Mouse (Mus musculus): Measurements from ENCODE around the gene Pdgfb. TPM values are rescaled to one million over a fixed set of nuclear protein-coding genes. Genes with fewer than 3 reads are reported as not detected.

Pdgfb gene
- polyA plus RNA-seq, 1 experiment: 1.6 TPM

DNA sequence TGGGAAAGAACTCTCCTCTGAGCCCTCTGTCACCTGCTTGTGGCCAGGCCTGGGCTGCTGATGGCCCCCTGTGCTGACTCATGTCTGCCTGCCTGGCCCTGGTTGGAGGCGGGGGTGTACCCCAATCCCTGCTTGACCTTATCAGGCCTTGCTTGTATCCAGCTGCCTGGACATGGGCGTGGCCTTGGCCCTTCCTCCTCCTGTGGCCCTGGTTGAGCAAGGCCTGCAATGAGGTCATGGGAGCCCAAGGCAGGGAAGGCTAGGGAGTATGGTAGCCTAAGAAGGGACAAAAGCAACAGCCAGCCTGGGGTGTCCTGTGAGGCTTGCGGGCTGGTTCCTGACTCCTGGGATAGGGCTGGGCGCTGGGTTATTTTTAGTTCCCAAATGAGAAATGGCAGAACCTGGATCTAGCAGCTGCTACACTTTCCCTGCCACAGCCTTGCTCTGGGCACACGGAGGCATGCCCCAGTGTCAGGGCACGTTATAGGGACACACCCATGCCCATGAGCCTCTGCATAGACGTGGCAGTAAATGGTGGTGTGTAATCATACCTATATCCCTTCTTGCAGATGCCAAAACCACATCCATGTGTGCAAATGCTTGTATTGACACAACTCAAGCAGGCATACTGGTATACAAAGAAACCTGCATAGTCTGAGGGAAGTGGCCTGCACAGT, 39.4 kb upstream of the Pdgfb start:
- Histone ChIP-seq H3K36me3 (ENCODE audit: control insufficient read depth, insufficient read depth, low read length) (no peaks in the 10 kb centered on the region), H3K27me3 (ENCODE audit: control insufficient read depth, insufficient read depth, low read length) (no peaks in the 10 kb centered on the region), H3K4me3 (ENCODE audit: control insufficient read depth, low read depth, low read length) (no peak overlapping the region), H3K4me1 (ENCODE audit: control insufficient read depth, insufficient read depth, low read length) (no peaks in the 10 kb centered on the region; the same call in 1 of the 2 replicates), H3K27ac (ENCODE audit: control insufficient read depth, insufficient read depth, low read depth, low read length) (no peak overlapping the region)
- TF ChIP-seq POLR2A (IDR thresholded peaks at IDR 0.05; ENCODE audit: control insufficient read depth, low read depth, low read length): no peak
- TF ChIP-seq CTCF (IDR thresholded peaks at IDR 0.05; ENCODE audit: control insufficient read depth, insufficient read depth, insufficient replicate concordance, low read depth, low read length): no peak

DNA sequence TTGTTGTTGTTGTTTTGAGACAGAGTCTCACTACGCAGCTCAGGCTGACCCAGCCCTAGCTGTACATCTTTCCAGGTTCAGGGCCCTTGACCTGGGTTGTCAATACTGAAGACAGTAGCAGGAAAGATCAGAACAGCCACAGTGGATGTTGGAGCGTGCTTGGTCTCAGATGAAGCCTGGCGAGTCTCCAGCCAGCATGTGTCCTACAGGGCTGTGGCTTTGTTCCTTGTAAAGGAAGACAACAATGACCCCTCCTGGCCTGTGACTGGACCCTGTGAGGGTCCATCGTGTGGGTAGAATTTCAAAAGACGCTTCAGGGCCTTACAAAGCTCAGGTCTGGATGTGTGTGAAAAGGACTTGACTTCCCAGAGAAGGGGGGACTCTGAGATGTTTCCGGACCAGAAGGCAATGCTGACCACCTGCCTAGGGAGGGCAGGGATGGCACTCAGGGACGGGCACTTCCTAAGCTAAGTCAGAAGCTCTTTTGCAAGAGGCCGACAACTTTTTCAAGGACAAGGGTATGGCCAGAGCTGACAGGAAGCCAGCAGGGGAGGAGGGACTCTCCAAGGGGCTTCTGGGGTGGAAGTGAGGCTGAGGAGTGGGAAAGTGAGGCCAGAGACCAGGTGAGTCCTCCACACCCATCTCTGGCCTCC, 38.7 kb upstream of the Pdgfb start:
- no peak overlapping the region for H3K27ac ChIP-seq (ENCODE audit: control insufficient read depth, insufficient read depth, low read depth, low read length)

DNA sequence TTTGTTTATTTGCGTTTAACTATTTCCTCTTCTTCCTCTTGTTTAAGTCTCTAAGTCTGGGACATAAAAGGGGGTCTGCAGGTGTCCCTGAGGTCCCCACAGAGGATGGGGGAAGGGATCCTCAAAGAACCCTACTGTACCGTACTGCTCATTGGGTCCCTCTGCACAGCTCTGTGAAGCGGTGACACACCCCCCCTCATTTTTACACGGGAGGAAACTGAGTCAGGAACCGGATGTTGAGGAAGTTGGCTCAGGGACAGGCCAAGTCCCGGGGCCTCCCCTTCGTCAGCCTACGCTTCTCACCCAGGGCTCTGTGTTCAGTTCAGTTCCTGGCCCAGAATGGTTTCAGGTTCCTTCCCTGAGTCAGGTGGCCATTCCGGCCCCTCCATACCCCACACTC, 37.0 kb upstream of the Pdgfb start:
- Histone ChIP-seq H3K27ac (ENCODE audit: control insufficient read depth, insufficient read depth, low read depth, low read length) (no peak overlapping the region), H3K27me3 (ENCODE audit: control insufficient read depth, insufficient read depth, low read length) (no peaks in the 10 kb centered on the region), H3K4me3 (ENCODE audit: control insufficient read depth, low read depth, low read length) (no peak overlapping the region), H3K4me1 (ENCODE audit: control insufficient read depth, insufficient read depth, low read length) (no peaks in the 10 kb centered on the region; the same call in 1 of the 2 replicates), H3K36me3 (ENCODE audit: control insufficient read depth, insufficient read depth, low read length) (no peaks in the 10 kb centered on the region)
- TF ChIP-seq POLR2A (IDR thresholded peaks at IDR 0.05; ENCODE audit: control insufficient read depth, low read depth, low read length) (no peak), CTCF (IDR thresholded peaks at IDR 0.05; ENCODE audit: control insufficient read depth, insufficient read depth, insufficient replicate concordance, low read depth, low read length) (no peak)

More for the DNA sequence above, 38.7 kb upstream of the Pdgfb start:
- H3K4me1 ChIP-seq (ENCODE audit: control insufficient read depth, insufficient read depth, low read length): no peaks in the 10 kb centered on the region; the same call in 1 of the 2 replicates
- TF ChIP-seq CTCF (IDR thresholded peaks at IDR 0.05; ENCODE audit: control insufficient read depth, insufficient read depth, insufficient replicate concordance, low read depth, low read length) (no peak), POLR2A (IDR thresholded peaks at IDR 0.05; ENCODE audit: control insufficient read depth, low read depth, low read length) (no peak)
- no peak overlapping the region for H3K4me3 ChIP-seq (ENCODE audit: control insufficient read depth, low read depth, low read length)
- no peaks in the 10 kb centered on the region for H3K36me3 ChIP-seq (ENCODE audit: control insufficient read depth, insufficient read depth, low read length)
- H3K27me3 ChIP-seq (ENCODE audit: control insufficient read depth, insufficient read depth, low read length): no peaks in the 10 kb centered on the region

DNA sequence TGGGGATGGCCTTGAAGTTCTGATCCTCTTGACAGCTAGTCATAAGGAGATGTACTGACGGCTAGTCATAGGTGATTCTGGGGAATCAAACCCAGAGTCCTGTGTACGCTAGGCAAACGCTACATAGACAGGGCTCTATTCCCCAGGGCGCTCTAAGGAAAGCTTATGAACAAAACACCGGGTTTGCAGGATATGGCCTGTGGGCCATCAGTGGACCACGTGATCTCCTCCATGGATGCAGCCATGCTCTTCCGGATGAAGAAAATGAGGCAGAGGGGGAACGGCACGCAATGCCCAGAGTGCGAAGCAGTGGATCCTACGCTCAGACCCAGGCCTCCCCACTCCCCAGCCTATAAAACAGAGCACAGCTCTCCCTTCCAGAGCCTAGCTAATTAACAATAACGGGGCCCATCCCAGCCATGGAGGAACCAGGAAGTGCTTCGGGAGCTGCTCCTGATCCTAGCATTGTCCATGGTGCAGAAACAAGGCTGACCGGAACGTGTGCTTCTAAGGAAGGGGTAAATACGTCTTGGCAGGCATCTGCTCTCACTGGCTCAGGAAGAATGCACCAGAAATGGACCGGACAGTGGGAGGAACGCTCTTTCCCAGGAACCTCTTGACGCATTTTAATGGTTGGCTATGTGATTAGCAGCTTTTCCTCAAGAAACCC, 36.5 kb upstream of the Pdgfb start:
- no peaks in the 10 kb centered on the region for H3K27me3 ChIP-seq (ENCODE audit: control insufficient read depth, insufficient read depth, low read length)
- no peak overlapping the region for H3K27ac ChIP-seq (ENCODE audit: control insufficient read depth, insufficient read depth, low read depth, low read length)
- H3K4me1 ChIP-seq (ENCODE audit: control insufficient read depth, insufficient read depth, low read length): no peaks in the 10 kb centered on the region; the same call in 1 of the 2 replicates
- no peak overlapping the region for H3K4me3 ChIP-seq (ENCODE audit: control insufficient read depth, low read depth, low read length)
- H3K36me3 ChIP-seq (ENCODE audit: control insufficient read depth, insufficient read depth, low read length): no peaks in the 10 kb centered on the region
- TF ChIP-seq CTCF (IDR thresholded peaks at IDR 0.05; ENCODE audit: control insufficient read depth, insufficient read depth, insufficient replicate concordance, low read depth, low read length) (no peak), POLR2A (IDR thresholded peaks at IDR 0.05; ENCODE audit: control insufficient read depth, low read depth, low read length) (no peak)

DNA sequence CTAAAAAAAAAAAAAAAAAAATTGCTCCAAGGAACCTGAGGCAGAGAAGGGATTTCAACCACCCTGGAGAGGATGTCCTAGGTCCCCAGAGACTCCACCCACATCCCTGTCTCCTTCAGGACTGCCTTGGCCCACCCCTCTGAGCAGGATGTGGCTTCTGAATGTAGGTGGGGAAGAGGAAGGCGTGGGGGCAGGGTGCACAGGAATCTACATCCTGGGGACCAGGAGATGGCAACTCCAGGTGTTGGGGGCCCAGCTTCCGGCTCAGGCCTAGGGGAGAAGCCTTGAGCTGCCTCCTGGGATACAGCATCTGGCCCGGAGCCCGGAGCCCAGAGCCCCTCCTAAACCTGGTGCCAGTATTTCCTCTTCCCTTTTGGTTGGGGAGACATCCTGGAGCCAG, 35.3 kb upstream of the Pdgfb start:
- Histone ChIP-seq H3K4me1 (ENCODE audit: control insufficient read depth, insufficient read depth, low read length) (no peaks in the 10 kb centered on the region; the same call in 1 of the 2 replicates), H3K27ac (ENCODE audit: control insufficient read depth, insufficient read depth, low read depth, low read length) (no peak overlapping the region), H3K36me3 (ENCODE audit: control insufficient read depth, insufficient read depth, low read length) (no peaks in the 10 kb centered on the region), H3K4me3 (ENCODE audit: control insufficient read depth, low read depth, low read length) (no peak overlapping the region), H3K27me3 (ENCODE audit: control insufficient read depth, insufficient read depth, low read length) (no peaks in the 10 kb centered on the region)
- TF ChIP-seq POLR2A (IDR thresholded peaks at IDR 0.05; ENCODE audit: control insufficient read depth, low read depth, low read length) (no peak), CTCF (IDR thresholded peaks at IDR 0.05; ENCODE audit: control insufficient read depth, insufficient read depth, insufficient replicate concordance, low read depth, low read length) (no peak)

DNA sequence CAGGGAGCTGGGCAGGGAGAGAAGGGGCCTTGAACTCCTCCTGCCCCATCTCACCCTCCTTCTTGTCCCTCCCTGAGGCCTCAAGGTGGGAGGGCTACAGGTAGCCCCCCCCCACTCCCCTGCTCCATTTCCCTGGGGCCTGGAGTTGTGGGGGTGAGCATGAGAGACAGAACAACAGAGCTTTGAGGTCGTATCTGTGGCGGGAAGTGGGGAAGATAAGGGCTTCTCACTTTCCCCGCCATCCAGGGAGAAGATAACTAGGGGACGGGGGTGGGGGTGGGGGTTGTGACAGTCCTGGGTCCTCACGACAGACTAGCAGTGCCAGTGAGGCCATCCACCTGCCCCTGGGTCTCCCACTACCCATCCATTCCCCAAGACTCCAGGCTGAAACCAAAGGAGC, 33.2 kb upstream of the Pdgfb start:
- Histone ChIP-seq H3K27ac (ENCODE audit: control insufficient read depth, insufficient read depth, low read depth, low read length) (no peak overlapping the region), H3K4me1 (ENCODE audit: control insufficient read depth, insufficient read depth, low read length) (no peaks in the 10 kb centered on the region; the same call in 1 of the 2 replicates), H3K4me3 (ENCODE audit: control insufficient read depth, low read depth, low read length) (no peak overlapping the region), H3K36me3 (ENCODE audit: control insufficient read depth, insufficient read depth, low read length) (no peaks in the 10 kb centered on the region), H3K27me3 (ENCODE audit: control insufficient read depth, insufficient read depth, low read length) (no peaks in the 10 kb centered on the region)
- no peak for TF ChIP-seq CTCF (IDR thresholded peaks at IDR 0.05; ENCODE audit: control insufficient read depth, insufficient read depth, insufficient replicate concordance, low read depth, low read length)
- TF ChIP-seq POLR2A (IDR thresholded peaks at IDR 0.05; ENCODE audit: control insufficient read depth, low read depth, low read length): no peak

DNA sequence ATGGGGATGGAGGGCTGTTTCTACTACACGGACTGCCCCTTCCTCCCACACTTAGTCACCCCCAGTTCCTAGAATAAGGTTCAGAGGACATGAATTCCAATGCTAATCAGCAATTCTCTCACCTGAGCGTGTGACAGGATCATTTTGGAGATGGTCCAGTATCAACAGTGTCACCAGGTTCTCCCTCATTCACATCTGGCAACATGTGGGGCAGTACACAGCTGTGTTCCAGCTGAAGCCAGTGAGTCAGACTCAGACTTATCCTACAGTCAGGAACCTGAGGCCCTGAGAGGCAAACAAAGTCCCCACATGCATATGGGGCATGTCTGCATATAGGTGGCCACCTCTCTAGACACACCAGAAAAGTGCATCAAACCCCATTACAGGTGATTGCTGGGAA, 32.5 kb upstream of the Pdgfb start:
- no peaks in the 10 kb centered on the region; the same call in 1 of the 2 replicates for H3K4me1 ChIP-seq (ENCODE audit: control insufficient read depth, insufficient read depth, low read length)
- H3K36me3 ChIP-seq (ENCODE audit: control insufficient read depth, insufficient read depth, low read length): no peaks in the 10 kb centered on the region
- H3K27me3 ChIP-seq (ENCODE audit: control insufficient read depth, insufficient read depth, low read length): no peaks in the 10 kb centered on the region
- H3K27ac ChIP-seq (ENCODE audit: control insufficient read depth, insufficient read depth, low read depth, low read length): no peak overlapping the region
- no peak for TF ChIP-seq CTCF (IDR thresholded peaks at IDR 0.05; ENCODE audit: control insufficient read depth, insufficient read depth, insufficient replicate concordance, low read depth, low read length)
- no peak for TF ChIP-seq POLR2A (IDR thresholded peaks at IDR 0.05; ENCODE audit: control insufficient read depth, low read depth, low read length)
- H3K4me3 ChIP-seq (ENCODE audit: control insufficient read depth, low read depth, low read length): no peak overlapping the region

All from testis, adult 2 months (tissue).